Mouse (Mus musculus) embryonic facial prominence, embryonic 11.5 days (tissue): ENCODE data around the gene Pcid2. TPM values are rescaled to one million over a fixed set of nuclear protein-coding genes. Genes with fewer than 3 reads are reported as not detected.

Experiments
- ATAC-seq: fragments of 200-750 bp; cut with Nextera tagmentation; replicated peaks from 2 replicates; pipeline ENCODE4 v1.8.0; 2017; ENCODE audit warnings: low read depth; ENCODE audit not compliant: insufficient number of reproducible peaks, low FRiP score, low TSS enrichment
- DNase-seq: peaks from one replicate; pipeline ENCODE4 v3.0.0-alpha.2; 2015; ENCODE audit warnings: low spot score
- H3K27ac ChIP-seq: fragments of 300-500 bp; sonication (generic); replicated peaks from 2 replicates; pipeline ENCODE4 v1.5.1; 2014; ENCODE audit warnings: mild to moderate bottlenecking, low read depth, low read length, control low read depth
- H3K27me3 ChIP-seq: fragments of 300-500 bp; sonication (generic); 2 replicates; pipeline ENCODE4 v1.6.1; 2014; ENCODE audit warnings: mild to moderate bottlenecking, low read length, moderate library complexity, mixed read lengths; ENCODE audit not compliant: control insufficient read depth, insufficient read depth
- H3K36me3 ChIP-seq: fragments of 300-500 bp; sonication (generic); replicated peaks from 2 replicates; pipeline ENCODE4 v1.6.1; 2014; ENCODE audit warnings: low read depth, mild to moderate bottlenecking, low read length, moderate library complexity, mixed read lengths; ENCODE audit not compliant: control insufficient read depth, insufficient read depth
- H3K4me1 ChIP-seq: fragments of 300-500 bp; sonication (generic); 2 replicates; pipeline ENCODE4 v1.6.1; 2014; ENCODE audit warnings: low read length, mixed read lengths; ENCODE audit not compliant: control insufficient read depth, insufficient read depth
- H3K4me2 ChIP-seq: fragments of 300-500 bp; sonication (generic); 2 replicates; pipeline ENCODE4 v1.6.1; 2014; ENCODE audit warnings: low read depth, mild to moderate bottlenecking, control low read depth, low read length, moderate library complexity
- H3K4me3 ChIP-seq: fragments of 300-500 bp; sonication (generic); 2 replicates; pipeline ENCODE4 v1.5.1; 2014; ENCODE audit warnings: low read depth, low read length, control low read depth
- H3K9ac ChIP-seq: fragments of 300-500 bp; sonication (generic); replicated peaks from 2 replicates; pipeline ENCODE4 v1.6.1; 2014; ENCODE audit warnings: mild to moderate bottlenecking, control low read depth, low read length
- H3K9me3 ChIP-seq: fragments of 300-500 bp; sonication (generic); replicated peaks from 2 replicates; pipeline ENCODE4 v1.6.1; 2016; ENCODE audit warnings: mild to moderate bottlenecking, low read length, inconsistent platforms, mixed read lengths; ENCODE audit not compliant: control insufficient read depth
- WGBS: fragments of 180-500 bp; shearing (Covaris S2); extraction: QIAGEN DNeasy Blood & Tissue Kit; methylation state at CpG from one replicate; pipeline ENCODE4 v1.1.7; 2014; 5-methylcytosine and 5-hydroxymethylcytosine counted together
- microRNA-seq: library from miRNA; unstranded; fragments of <30 nt; microRNA quantifications from one replicate; pipeline ENCODE4, GENCODE M21; 2016; ENCODE audit warnings: borderline number of aligned reads
- polyA plus RNA-seq: library from polyadenylated mRNA; unstranded; fragments of >200 nt; fragmentation: Nextera tagmentation; extraction: Ambion mirVana; gene quantifications from 2 replicates; pipeline ENCODE4 v1.2.1, GENCODE M21; 2014

Pcid2 gene
- polyA plus RNA-seq, 1 experiment from 2014 or later = 50.1 TPM

GRCm38 (mm10) chr8:13037569-13037968 is 67.7 kb downstream of the Pcid2 start:
- Histone ChIP-seq H3K36me3 (no peaks in the 10 kb centered on the region), H3K9ac (no peak overlapping the region), H3K4me3 (no peak overlapping the region), H3K9me3 (no peaks in the 10 kb centered on the region), H3K27ac (no peak overlapping the region), H3K4me1 (no peaks in the 10 kb centered on the region), H3K4me2 (no peak overlapping the region), H3K27me3 (no peaks in the 10 kb centered on the region)
- ATAC-seq = no peak
- 58% methylated on average over 5 of the region's 5 CpGs for WGBS
- no peak for DNase-seq

GRCm38 (mm10) chr8:13037015-13037414 is 68.2 kb downstream of the Pcid2 start, which contains the start of gene F10:
Gene F10, plus strand, starts transcription at chr8:13037308.
- H3K27ac ChIP-seq = no peak within 1 kb of the TSS

GRCm38 (mm10) chr8:13036346-13036812 is 68.9 kb downstream of the Pcid2 start:
- no peaks in the 10 kb centered on the region for H3K9me3 ChIP-seq
- ATAC-seq = no peak
- H3K4me2 ChIP-seq = no peak overlapping the region
- no peaks in the 10 kb centered on the region for H3K27me3 ChIP-seq
- no peak for DNase-seq
- no peak overlapping the region for H3K9ac ChIP-seq
- H3K36me3 ChIP-seq = no peaks in the 10 kb centered on the region
- H3K27ac ChIP-seq = no peak overlapping the region
- H3K4me3 ChIP-seq = no peak overlapping the region
- WGBS = 91% methylated on average over 10 of the region's 10 CpGs
- H3K4me1 ChIP-seq = no peaks in the 10 kb centered on the region

More at GRCm38 (mm10) chr8:13037015-13037414, 68.2 kb downstream of the Pcid2 start, which contains the start of gene F10:
- Histone ChIP-seq H3K4me1 (no peaks in the 10 kb centered on the region), H3K4me3 (no peak within 1 kb of the TSS), H3K4me2 (no peak within 1 kb of the TSS), H3K36me3 (no peaks in the 10 kb centered on the region), H3K27me3 (no peaks in the 10 kb centered on the region), H3K9me3 (no peaks in the 10 kb centered on the region), H3K9ac (no peak within 1 kb of the TSS)
- DNase-seq = no peak
- WGBS = 74% methylated on average over 7 of the region's 7 CpGs
- no peak for ATAC-seq

- Histone ChIP-seq H3K9ac (no peak overlapping the region), H3K9me3 (no peaks in the 10 kb centered on the region), H3K27me3 (no peaks in the 10 kb centered on the region), H3K4me1 (no peaks in the 10 kb centered on the region), H3K27ac (no peak overlapping the region), H3K4me2 (no peak overlapping the region), H3K4me3 (no peak overlapping the region), H3K36me3 (no peaks in the 10 kb centered on the region)
- ATAC-seq (no peak), DNase-seq (no peak)
- 85% methylated on average over 5 of the region's 5 CpGs for WGBS
Measured at GRCm38 (mm10) chr8:13028482-13028881, 76.8 kb downstream of the Pcid2 start.

GRCm38 (mm10) chr8:13027615-13028014 is 77.6 kb downstream of the Pcid2 start:
- no peak for DNase-seq
- H3K4me1 ChIP-seq = no peaks in the 10 kb centered on the region
- no peaks in the 10 kb centered on the region for H3K27me3 ChIP-seq
- no peak overlapping the region for H3K27ac ChIP-seq
- WGBS = 87% methylated on average over 5 of the region's 5 CpGs
- no peak overlapping the region for H3K4me3 ChIP-seq
- H3K9ac ChIP-seq = no peak overlapping the region
- H3K4me2 ChIP-seq = no peak overlapping the region
- no peaks in the 10 kb centered on the region for H3K36me3 ChIP-seq
- ATAC-seq = no peak
- no peaks in the 10 kb centered on the region for H3K9me3 ChIP-seq

Small RNA genes lying within 50 kb of the gene (microRNA-seq; reads per million reads assigned to microRNA genes)
- not detected for gene Mir7065

Other genes with a start within 250 kb of the Pcid2 start
- gene Mcf2l, start 231.7 kb downstream of the Pcid2 start, polyA plus RNA-seq = 14.8 and 17.6 TPM in 2 replicates
- not detected in 2 replicates for gene F7, start 79.4 kb downstream of the Pcid2 start, polyA plus RNA-seq
- gene F10, start 68.2 kb downstream of the Pcid2 start, polyA plus RNA-seq = 1.2 and 1.3 TPM in 2 replicates
- gene Proz, start 44.5 kb downstream of the Pcid2 start, polyA plus RNA-seq = 0.08 and 0.29 TPM in 2 replicates
- 106 and 114 TPM in 2 replicates for gene Cul4a, start 162 bp upstream of the Pcid2 start, polyA plus RNA-seq
- gene Lamp1, start 53.7 kb upstream of the Pcid2 start, polyA plus RNA-seq = 264 and 265 TPM in 2 replicates
- 13.5 and 14.5 TPM in 2 replicates for gene Grtp1, start 95.2 kb upstream of the Pcid2 start, polyA plus RNA-seq
- 0.46 and 1.1 TPM in 2 replicates for gene Adprhl1, start 148.7 kb upstream of the Pcid2 start, polyA plus RNA-seq
- 29.3 and 31.7 TPM in 2 replicates for gene Dcun1d2, start 182.7 kb upstream of the Pcid2 start, polyA plus RNA-seq
- 31.3 and 36.8 TPM in 2 replicates for gene Tmco3, start 182.7 kb upstream of the Pcid2 start, polyA plus RNA-seq
- 207 and 237 TPM in 2 replicates for gene Tfdp1, start 233.3 kb upstream of the Pcid2 start, polyA plus RNA-seq